In the genomic region with DNA sequence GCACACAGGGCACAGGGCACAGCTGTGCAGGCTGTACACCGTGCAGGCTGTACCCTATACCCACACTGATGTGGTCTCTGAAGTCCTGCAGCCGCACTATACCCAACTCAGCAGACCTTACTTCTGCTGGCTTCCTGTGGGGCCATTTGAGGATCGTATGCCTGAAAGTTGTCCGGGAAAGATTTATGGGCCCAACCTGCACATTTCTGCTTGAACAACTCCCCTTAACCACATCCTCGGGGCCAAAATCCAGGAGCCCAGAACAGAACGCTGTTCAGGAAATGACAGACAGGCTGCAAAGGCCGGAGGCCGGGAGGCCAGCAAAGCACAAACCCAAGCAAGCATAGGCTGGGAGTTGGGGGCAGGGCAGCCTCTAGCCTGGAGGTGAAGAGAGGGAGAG, we compare ENCODE assay signal across 13 mouse cellular contexts. TPM values are rescaled to one million over a fixed set of nuclear protein-coding genes. Genes with fewer than 3 reads are reported as not detected.
DNase-seq lines count a peak whose midpoint lies in the region; ATAC-seq and TF ChIP-seq lines count a peak whose summit lies in the region.
"Had no signal": no experiment of that assay in that cellular context is flagged by ENCODE, and none has a peak within 500 bp of the region (broad histone marks: within the 10 kb centered on the region; RNA-seq: fewer than 3 reads in every experiment).

No protein-coding gene starts in this region.

- peak; percentile 42 for DNase-seq in embryo, embryonic 10 days (ENCODE audit: low spot score)
- DNase-seq in embryo, embryonic 9.5 days (ENCODE audit: extremely low spot score), result peak; percentile 45
- DNase-seq in urinary bladder, postnatal 25 days (ENCODE audit: low spot score), result no peak
- DNase-seq in layer of hippocampus, postnatal 25 days (ENCODE audit: extremely low spot score in 1 of 2, low spot score in 1 of 2), result no peak
- no peak for DNase-seq in gastrocnemius, adult 2 months
- DNase-seq: adrenal gland, postnatal 14 days; cerebellum, postnatal 14 days; layer of hippocampus, adult 9-11 months; thymus, adult 18-20 months had no signal

- no peak overlapping the region for H3K4me2 ChIP-seq in hindbrain, embryonic 15.5 days
- H3K4me2 ChIP-seq in midbrain, embryonic 13.5 days (replicated peaks), result no peak overlapping the region
- H3K4me2 ChIP-seq: heart, embryonic 15.5 days; liver, embryonic 15.5 days had no signal

- no peaks in the 10 kb centered on the region for H3K36me3 ChIP-seq in hindbrain, embryonic 15.5 days
- H3K36me3 ChIP-seq in midbrain, embryonic 13.5 days, result no peaks in the 10 kb centered on the region
- H3K36me3 ChIP-seq: heart, embryonic 15.5 days; liver, embryonic 15.5 days had no signal

- H3K9me3 ChIP-seq in hindbrain, embryonic 15.5 days, result no peaks in the 10 kb centered on the region
- no peaks in the 10 kb centered on the region for H3K9me3 ChIP-seq in midbrain, embryonic 13.5 days
- H3K9me3 ChIP-seq: heart, embryonic 15.5 days; liver, embryonic 15.5 days had no signal

- no peak overlapping the region for H3K4me3 ChIP-seq in hindbrain, embryonic 15.5 days
- H3K4me3 ChIP-seq in midbrain, embryonic 13.5 days (replicated peaks), result no peak overlapping the region
- no peak overlapping the region for H3K4me3 ChIP-seq in gastrocnemius, adult 2 months
- H3K4me3 ChIP-seq: heart, embryonic 15.5 days; liver, embryonic 15.5 days had no signal

- WGBS in hindbrain, embryonic 15.5 days, result 25% methylated on average over 8 of the region's 8 CpGs
- WGBS in midbrain, embryonic 13.5 days, result 49% methylated on average over 8 of the region's 8 CpGs

- H3K4me1 ChIP-seq in hindbrain, embryonic 15.5 days (replicated peaks), result peaks cover 51% of the 10 kb centered on the region
- peaks cover 67% of the 10 kb centered on the region for H3K4me1 ChIP-seq in midbrain, embryonic 13.5 days (replicated peaks)

- H3K27me3 ChIP-seq in hindbrain, embryonic 15.5 days, result no peaks in the 10 kb centered on the region
- H3K27me3 ChIP-seq in midbrain, embryonic 13.5 days, result no peaks in the 10 kb centered on the region; the same call in 1 of the 2 replicates

- no peak for TF ChIP-seq CTCF in gastrocnemius, adult 2 months (IDR thresholded peaks at IDR 0.05)

- no peak for ATAC-seq in hindbrain, embryonic 15.5 days (ENCODE audit: low FRiP score, low read depth)
- no peak for ATAC-seq in midbrain, embryonic 13.5 days

- no peak overlapping the region for H3K9ac ChIP-seq in hindbrain, embryonic 15.5 days
- H3K9ac ChIP-seq in midbrain, embryonic 13.5 days (replicated peaks), result 0 out of 2 replicates have a peak overlapping the region, but pooled peaks have one; percentile 3
- H3K9ac ChIP-seq: heart, embryonic 15.5 days; liver, embryonic 15.5 days had no signal

- H3K27ac ChIP-seq in hindbrain, embryonic 15.5 days (replicated peaks), result 0 out of 2 replicates have a peak overlapping the region, but pooled peaks have one; percentile 56
- peak overlapping the region; percentile 77 for H3K27ac ChIP-seq in midbrain, embryonic 13.5 days
- no peak overlapping the region for H3K27ac ChIP-seq in gastrocnemius, adult 2 months
- H3K27ac ChIP-seq: heart, embryonic 15.5 days; liver, embryonic 15.5 days had no signal

- intact Hi-C loops in gastrocnemius, adult 2 months (cut with DNase I), result no loop called here

RNA-seq across cellular contexts. Expression of gene Rplp1, which starts 41.0 kb away (rescaled TPM):
- 942 and 984 TPM in 2 replicates for polyA plus RNA-seq in hindbrain, embryonic 15.5 days (2015; fragmentation: Nextera tagmentation; extraction: Ambion mirVana)
- polyA plus RNA-seq in midbrain, embryonic 13.5 days (2015; fragmentation: Nextera tagmentation; extraction: Ambion mirVana), result 860 and 872 TPM in 2 replicates
- 1,000 to 10,000 TPM; 1,278 to 1,525 TPM for total RNA-seq in layer of hippocampus, postnatal 25 days (2021)
- 1,000 to 10,000 TPM; 1,321 to 1,510 TPM for total RNA-seq in gastrocnemius, adult 2 months (2021)

Comparison
In these comparisons a context has a peak if more than half of its experiments do, and no peak if none do; other contexts are left out.
1. DNase-seq: peak in embryo, embryonic 10 days (single experiment) and embryo, embryonic 9.5 days (single experiment); none in urinary bladder, postnatal 25 days (single experiment), layer of hippocampus, postnatal 25 days (0 of 2) and gastrocnemius, adult 2 months (single experiment).